Mouse (Mus musculus) small intestine, adult 2 months (tissue): Measurements from ENCODE around the gene Tcp1.

ENCODE experiments used
- CTCF ChIP-seq: fragments of 200-500 bp; IDR thresholded peaks from 2 replicates; pipeline ENCODE4 v1.5.1; 2012; ENCODE audit warnings: low read depth, mild to moderate bottlenecking, control low read depth, inconsistent platforms, low read length, moderate library complexity, mixed read lengths; ENCODE audit not compliant: insufficient replicate concordance, insufficient read length; ENCODE audit errors: extremely low read depth
- POLR2A ChIP-seq: fragments of 200-500 bp; IDR thresholded peaks from 2 replicates; pipeline ENCODE4 v1.6.1; 2012; ENCODE audit warnings: low read depth, mild to moderate bottlenecking, control low read depth, inconsistent platforms, low read length, moderate library complexity

GRCm38 (mm10) chr17:12921073-12921472 lies 5.6 kb downstream of the Tcp1 start:
- no peak for TF ChIP-seq CTCF
- no peak for TF ChIP-seq POLR2A
